Mouse (Mus musculus) liver, embryonic 14.5 days (tissue): ENCODE results near the gene Tle2.

Experiments used
- CTCF ChIP-seq: IDR thresholded peaks from 2 replicates; pipeline ENCODE4 v1.5.1; 2016; ENCODE audit warnings: antibody characterized with exemption, low read depth, control low read depth
- EP300 ChIP-seq: IDR thresholded peaks from 2 replicates; pipeline ENCODE4 v1.6.1; 2016; ENCODE audit warnings: antibody characterized with exemption, low read depth

DNA sequence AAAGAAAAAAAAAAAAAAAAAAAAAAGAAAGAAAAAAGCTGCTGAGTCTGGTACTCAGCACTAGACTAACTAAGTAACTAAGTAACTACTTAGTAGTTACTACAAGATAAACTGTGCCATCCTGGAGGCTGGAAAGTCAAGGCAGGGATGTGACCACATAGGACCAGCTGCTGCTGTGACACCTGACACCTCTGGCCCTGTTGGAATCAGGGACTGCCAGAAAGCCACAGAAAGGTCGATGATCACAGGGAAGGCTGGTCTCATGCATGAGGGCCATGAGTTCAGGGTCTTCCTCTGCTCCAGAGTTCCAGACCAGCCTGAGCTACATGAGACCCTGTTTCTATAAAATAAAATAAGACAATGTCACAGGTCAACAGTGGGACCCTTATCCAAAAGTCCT, 16.9 kb upstream of the Tle2 start:
- TF ChIP-seq EP300 (no peak), CTCF (no peak)
